In genomic region chr12:30400531-30400930, GRCm38 (mm10) we compare ENCODE assay signal across 15 mouse cellular contexts. TPM values are rescaled to one million over a fixed set of nuclear protein-coding genes. Genes with fewer than 3 reads are reported as not detected.
A peak's percentile ranks its signal among the peaks of the same experiment; 100 is the strongest.
DNase-seq lines count a peak whose midpoint lies in the region.
"Had no signal": no experiment of that assay in that cellular context is flagged by ENCODE, and none has a peak within 500 bp of the region (broad histone marks: within the 10 kb centered on the region; RNA-seq: fewer than 3 reads in every experiment).

No protein-coding gene starts in this region.

- DNase-seq in cerebellum, postnatal 14 days, result peak; percentile 16 to 47
- no peak for DNase-seq in cerebellum, adult 11 months
- DNase-seq in frontal cortex, adult 2 months (ENCODE audit: extremely low spot score in 1 of 2, low spot score in 1 of 2), result peak; percentile 9 to 35
- no peak for DNase-seq in frontal cortex, postnatal 14 days (ENCODE audit: low spot score in 2 of 2)
- peak; percentile 18 for DNase-seq in right cerebral cortex, adult 18-20 months
- DNase-seq in right cerebral cortex, postnatal 14 days, result no peak
- DNase-seq in right cerebral cortex, postnatal 4 days, result peak; percentile 14
- no peak for DNase-seq in lung, postnatal 25 days (ENCODE audit: low spot score)
- DNase-seq: adrenal gland, postnatal 10 days; adrenal gland, postnatal 36 days; cerebellum, adult 18-20 months; cerebellum, adult 9-10 months; gastrocnemius, adult 2 months; gastrocnemius, postnatal 14 days had no signal

RNA-seq across cellular contexts. Expression of gene Sntg2, which starts 27.4 kb away (rescaled TPM):
- polyA plus RNA-seq in frontal cortex, adult 2 months (2012; rRNA removed), result 8.0 and 9.2 TPM in 2 replicates
- polyA plus RNA-seq: Patski had no signal

Comparison
In these comparisons a context has a peak if more than half of its experiments do, and no peak if none do; other contexts are left out.
1. DNase-seq: peak in cerebellum, postnatal 14 days (2 of 2), frontal cortex, adult 2 months (2 of 2), right cerebral cortex, adult 18-20 months (single experiment) and right cerebral cortex, postnatal 4 days (single experiment); none in cerebellum, adult 11 months (single experiment), frontal cortex, postnatal 14 days (0 of 2), right cerebral cortex, postnatal 14 days (single experiment) and lung, postnatal 25 days (single experiment).